In genomic region chr2:32547964-32548739, GRCm38 (mm10) we compare ENCODE assay signal across 11 mouse cellular contexts. TPM values are rescaled to one million over a fixed set of nuclear protein-coding genes. Genes with fewer than 3 reads are reported as not detected.
DNase-seq lines count a peak whose midpoint lies in the region; ATAC-seq lines count a peak whose summit lies in the region.
"Had no signal": no experiment of that assay in that cellular context is flagged by ENCODE, and none has a peak within 500 bp of the region (broad histone marks: within the 10 kb centered on the region; RNA-seq: fewer than 3 reads in every experiment).

No protein-coding gene starts in this region.

- no peak overlapping the region for H3K4me2 ChIP-seq in embryonic facial prominence, embryonic 15.5 days (replicated peaks)
- H3K4me2 ChIP-seq: liver, embryonic 15.5 days had no signal

- ATAC-seq in embryonic facial prominence, embryonic 15.5 days (ENCODE audit: insufficient number of reproducible peaks, low FRiP score, low TSS enrichment, low read depth) = no peak
- no peak for ATAC-seq in frontal cortex, adult (ENCODE audit: low TSS enrichment)

- H3K27me3 ChIP-seq in embryonic facial prominence, embryonic 15.5 days = no peaks in the 10 kb centered on the region
- H3K27me3 ChIP-seq: liver, embryonic 15.5 days had no signal

- H3K4me3 ChIP-seq in embryonic facial prominence, embryonic 15.5 days (replicated peaks) = no peak overlapping the region
- H3K4me3 ChIP-seq: liver, embryonic 15.5 days had no signal

- H3K36me3 ChIP-seq in embryonic facial prominence, embryonic 15.5 days = peaks cover 6% of the 10 kb centered on the region; the same call in 1 of the 2 replicates
- H3K36me3 ChIP-seq: liver, embryonic 15.5 days had no signal

- no peaks in the 10 kb centered on the region for H3K9me3 ChIP-seq in embryonic facial prominence, embryonic 15.5 days (replicated peaks)
- H3K9me3 ChIP-seq: liver, embryonic 15.5 days had no signal

- H3K27ac ChIP-seq in embryonic facial prominence, embryonic 15.5 days (replicated peaks) = peak overlapping the region; percentile 97
- H3K27ac ChIP-seq: liver, embryonic 15.5 days had no signal

- 85% methylated on average over 7 of the region's 7 CpGs for WGBS in embryonic facial prominence, embryonic 15.5 days

- H3K9ac ChIP-seq in embryonic facial prominence, embryonic 15.5 days = no peak overlapping the region
- H3K9ac ChIP-seq: liver, embryonic 15.5 days had no signal

- peak; percentile 42 for DNase-seq in cerebellum, adult 9-11 months
- DNase-seq in cerebellum, postnatal 36 days = no peak
- DNase-seq in 3T3-L1 (ENCODE audit: low read depth, low spot score) = peak; percentile 88
- DNase-seq in kidney, postnatal 14 days = peak; percentile 63
- no peak for DNase-seq in spleen, adult 18-20 months
- DNase-seq in thymus, adult 18-20 months = no peak
- DNase-seq: B cell, adult 2 months; cerebellum, postnatal 14 days had no signal

- peaks cover 65% of the 10 kb centered on the region for H3K4me1 ChIP-seq in embryonic facial prominence, embryonic 15.5 days

RNA-seq across cellular contexts. Expression of gene Fam102a, which starts 13.0 kb away (rescaled TPM):
- polyA plus RNA-seq in embryonic facial prominence, embryonic 15.5 days (2015; fragmentation: Nextera tagmentation; extraction: Ambion mirVana) = 19.5 and 21.0 TPM in 2 replicates

RNA-seq across cellular contexts. Expression of gene Dpm2, which starts 22.5 kb away (rescaled TPM):
- 113 and 119 TPM in 2 replicates for polyA plus RNA-seq in embryonic facial prominence, embryonic 15.5 days (2015; fragmentation: Nextera tagmentation; extraction: Ambion mirVana)

RNA-seq across cellular contexts. Expression of gene Pip5kl1, which starts 26.4 kb away (rescaled TPM):
- 0.53 and 0.94 TPM in 2 replicates for polyA plus RNA-seq in embryonic facial prominence, embryonic 15.5 days (2015; fragmentation: Nextera tagmentation; extraction: Ambion mirVana)
- polyA plus RNA-seq: liver, embryonic 15.5 days had no signal

RNA-seq across cellular contexts. Expression of gene 9430097D07Rik, which starts 27.3 kb away (rescaled TPM):
- 0.11 and 0.12 TPM in 2 replicates for polyA plus RNA-seq in embryonic facial prominence, embryonic 15.5 days (2015; fragmentation: Nextera tagmentation; extraction: Ambion mirVana)
- polyA plus RNA-seq: liver, embryonic 15.5 days had no signal

RNA-seq across cellular contexts. Expression of gene St6galnac4, which starts 38.7 kb away (rescaled TPM):
- 34.8 and 36.5 TPM in 2 replicates for polyA plus RNA-seq in embryonic facial prominence, embryonic 15.5 days (2015; fragmentation: Nextera tagmentation; extraction: Ambion mirVana)

Comparison
In these comparisons a context has a peak if more than half of its experiments do, and no peak if none do; other contexts are left out.
1. DNase-seq: peak in cerebellum, adult 9-11 months (single experiment), 3T3-L1 (single experiment) and kidney, postnatal 14 days (single experiment); none in cerebellum, postnatal 36 days (0 of 2), spleen, adult 18-20 months (0 of 2) and thymus, adult 18-20 months (0 of 2).